Comparison of ENCODE assay signal across 29 mouse cellular contexts in the genomic region with DNA sequence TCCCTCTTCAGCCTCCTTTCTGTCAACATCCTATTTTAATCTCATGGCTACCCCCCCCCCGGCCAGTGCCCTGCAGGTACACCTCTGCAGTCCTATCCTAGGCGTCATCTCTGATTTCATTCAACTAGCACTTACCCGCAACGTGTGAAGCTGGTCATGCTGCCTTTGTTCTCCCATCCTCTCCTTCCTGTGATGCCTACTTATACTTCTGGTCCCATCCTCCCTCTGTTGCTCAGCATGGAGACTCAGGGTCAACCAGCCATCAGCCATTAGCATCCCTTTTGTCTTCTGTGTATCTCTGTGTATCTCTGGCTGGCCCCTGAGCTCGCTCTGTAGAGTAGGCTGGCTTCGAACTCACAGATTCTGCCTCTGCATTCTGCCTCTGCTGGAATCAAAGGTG. TPM values are rescaled to one million over a fixed set of nuclear protein-coding genes. Genes with fewer than 3 reads are reported as not detected.
DNase-seq lines count a peak whose midpoint lies in the region; ATAC-seq and TF ChIP-seq lines count a peak whose summit lies in the region.
"Had no signal": no experiment of that assay in that cellular context is flagged by ENCODE, and none has a peak within 500 bp of the region (broad histone marks: within the 10 kb centered on the region; RNA-seq: fewer than 3 reads in every experiment).

No protein-coding gene starts in this region.

- no peak overlapping the region for H3K4me3 ChIP-seq in forebrain, embryonic 10.5 days
- H3K4me3 ChIP-seq in forebrain, embryonic 13.5 days: no peak overlapping the region
- no peak overlapping the region for H3K4me3 ChIP-seq in lung, embryonic 15.5 days
- H3K4me3 ChIP-seq in lung, postnatal 0 days (ENCODE audit: low read depth, low read length): no peak overlapping the region
- no peak overlapping the region for H3K4me3 ChIP-seq in limb, embryonic 10.5 days
- H3K4me3 ChIP-seq: erythroblast, embryonic 14.5 days; heart, embryonic 10.5 days; heart, embryonic 15.5 days; hindbrain, embryonic 15.5 days; intestine, embryonic 15.5 days; liver, embryonic 12.5 days; neural tube, embryonic 12.5 days; stomach, embryonic 15.5 days had no signal

- no peaks in the 10 kb centered on the region for H3K27me3 ChIP-seq in forebrain, embryonic 10.5 days (ENCODE audit: poor library complexity, severe bottlenecking)
- H3K27me3 ChIP-seq in forebrain, embryonic 13.5 days: no peaks in the 10 kb centered on the region
- H3K27me3 ChIP-seq in lung, embryonic 15.5 days: no peaks in the 10 kb centered on the region
- H3K27me3 ChIP-seq in lung, postnatal 0 days (replicated peaks; ENCODE audit: insufficient read depth, low read length): no peaks in the 10 kb centered on the region
- H3K27me3 ChIP-seq in limb, embryonic 10.5 days (ENCODE audit: low read depth, poor library complexity, severe bottlenecking): no peaks in the 10 kb centered on the region
- H3K27me3 ChIP-seq: heart, embryonic 15.5 days; hindbrain, embryonic 15.5 days; intestine, embryonic 15.5 days; liver, embryonic 12.5 days; neural tube, embryonic 12.5 days; stomach, embryonic 15.5 days had no signal

- H3K9ac ChIP-seq in forebrain, embryonic 13.5 days: no peak overlapping the region
- H3K9ac ChIP-seq in lung, embryonic 15.5 days: no peak overlapping the region
- no peak overlapping the region for H3K9ac ChIP-seq in lung, postnatal 0 days (replicated peaks; ENCODE audit: low read depth)
- H3K9ac ChIP-seq: heart, embryonic 15.5 days; hindbrain, embryonic 15.5 days; intestine, embryonic 15.5 days; liver, embryonic 12.5 days; liver, postnatal 0 days; neural tube, embryonic 12.5 days; stomach, embryonic 15.5 days had no signal

- peaks cover 58% of the 10 kb centered on the region for H3K4me1 ChIP-seq in forebrain, embryonic 10.5 days
- peaks cover 55% of the 10 kb centered on the region for H3K4me1 ChIP-seq in forebrain, embryonic 13.5 days
- peaks cover 79% of the 10 kb centered on the region for H3K4me1 ChIP-seq in lung, embryonic 15.5 days
- H3K4me1 ChIP-seq in lung, postnatal 0 days (ENCODE audit: insufficient read depth, low read depth, low read length): peaks cover 31% of the 10 kb centered on the region
- H3K4me1 ChIP-seq in limb, embryonic 10.5 days: peaks cover 36% of the 10 kb centered on the region

- H3K9me3 ChIP-seq in forebrain, embryonic 10.5 days: no peaks in the 10 kb centered on the region
- no peaks in the 10 kb centered on the region for H3K9me3 ChIP-seq in forebrain, embryonic 13.5 days (replicated peaks)
- H3K9me3 ChIP-seq in lung, embryonic 15.5 days: no peaks in the 10 kb centered on the region
- H3K9me3 ChIP-seq in lung, postnatal 0 days (ENCODE audit: low read length): no peaks in the 10 kb centered on the region
- H3K9me3 ChIP-seq in limb, embryonic 10.5 days (replicated peaks): no peaks in the 10 kb centered on the region
- H3K9me3 ChIP-seq: heart, embryonic 10.5 days; heart, embryonic 15.5 days; hindbrain, embryonic 15.5 days; intestine, embryonic 15.5 days; liver, embryonic 12.5 days; neural tube, embryonic 12.5 days; stomach, embryonic 15.5 days had no signal

- peak overlapping the region; percentile 3; the same call in 1 of the 2 replicates for H3K27ac ChIP-seq in forebrain, embryonic 10.5 days
- no peak overlapping the region for H3K27ac ChIP-seq in forebrain, embryonic 13.5 days
- H3K27ac ChIP-seq in lung, embryonic 15.5 days: 0 out of 2 replicates have a peak overlapping the region, but pooled peaks have one; percentile 8
- no peak overlapping the region for H3K27ac ChIP-seq in lung, postnatal 0 days (ENCODE audit: low read length)
- H3K27ac ChIP-seq in limb, embryonic 10.5 days: no peak overlapping the region
- H3K27ac ChIP-seq: heart, embryonic 10.5 days; heart, embryonic 15.5 days; hindbrain, embryonic 15.5 days; intestine, embryonic 15.5 days; liver, embryonic 12.5 days; macrophage; neural tube, embryonic 12.5 days; stomach, embryonic 15.5 days had no signal

- DNase-seq in forebrain, embryonic 10.5 days (ENCODE audit: extremely low spot score, low spot score): no peak
- no peak for DNase-seq in lung, postnatal 0 days (ENCODE audit: low spot score)
- DNase-seq in R1 (ENCODE audit: low read depth, low spot score): peak; percentile 34
- DNase-seq in limb, embryonic 10.5 days (ENCODE audit: low spot score): no peak
- DNase-seq in left cerebral cortex, postnatal 10 days (ENCODE audit: extremely low spot score in 1 of 2, low spot score in 2 of 2): no peak
- DNase-seq: adrenal gland, postnatal 14 days; cerebellum, adult 18-20 months; cerebellum, postnatal 10 days; gastrocnemius, postnatal 25 days; heart, adult 11 months; heart, postnatal 4 days; kidney, adult 9 months; liver, postnatal 0 days; lung, postnatal 10 days; right cerebral cortex, postnatal 25 days had no signal

- intact Hi-C loops in left cerebral cortex, postnatal 10 days (cut with DNase I): no loop called here

- no peak overlapping the region for H3K4me2 ChIP-seq in forebrain, embryonic 13.5 days
- H3K4me2 ChIP-seq in lung, embryonic 15.5 days: no peak overlapping the region
- H3K4me2 ChIP-seq in lung, postnatal 0 days (replicated peaks; ENCODE audit: low read depth, low read length): no peak overlapping the region
- H3K4me2 ChIP-seq: heart, embryonic 15.5 days; hindbrain, embryonic 15.5 days; intestine, embryonic 15.5 days; liver, embryonic 12.5 days; neural tube, embryonic 12.5 days; stomach, embryonic 15.5 days had no signal

- TF ChIP-seq CTCF in lung, postnatal 0 days (IDR thresholded peaks at IDR 0.05): no peak

- TF ChIP-seq EP300 in lung, postnatal 0 days (IDR thresholded peaks at IDR 0.05): no peak

- H3K36me3 ChIP-seq in forebrain, embryonic 10.5 days (replicated peaks): no peaks in the 10 kb centered on the region
- H3K36me3 ChIP-seq in forebrain, embryonic 13.5 days (ENCODE audit: poor library complexity, severe bottlenecking): no peaks in the 10 kb centered on the region
- H3K36me3 ChIP-seq in lung, embryonic 15.5 days: no peaks in the 10 kb centered on the region
- H3K36me3 ChIP-seq in lung, postnatal 0 days (ENCODE audit: insufficient read depth, low read length): no peaks in the 10 kb centered on the region
- H3K36me3 ChIP-seq in limb, embryonic 10.5 days: no peaks in the 10 kb centered on the region
- H3K36me3 ChIP-seq: heart, embryonic 10.5 days; heart, embryonic 15.5 days; hindbrain, embryonic 15.5 days; intestine, embryonic 15.5 days; liver, embryonic 12.5 days; neural tube, embryonic 12.5 days; stomach, embryonic 15.5 days had no signal

- WGBS in forebrain, embryonic 10.5 days: 74% methylated on average over 4 of the region's 6 CpGs
- WGBS in forebrain, embryonic 13.5 days: 61% methylated on average over 3 of the region's 6 CpGs
- 83% methylated on average over 2 of the region's 6 CpGs for WGBS in lung, embryonic 15.5 days
- WGBS in lung, postnatal 0 days: 84% methylated on average over 2 of the region's 6 CpGs
- WGBS in limb, embryonic 10.5 days: 73% methylated on average over 5 of the region's 6 CpGs

- ATAC-seq in forebrain, embryonic 13.5 days: no peak
- no peak for ATAC-seq in lung, embryonic 15.5 days (ENCODE audit: borderline replicate concordance, extremely low read depth, low FRiP score, low TSS enrichment)
- ATAC-seq in lung, postnatal 0 days: no peak
- peak; percentile 38 for ATAC-seq in inflammation-experienced regulatory T-cells, adult 6 months
- ATAC-seq: forebrain, embryonic 14.5 days; intestine, embryonic 15.5 days; liver, embryonic 12.5 days; liver, postnatal 0 days; midbrain, embryonic 16.5 days had no signal

RNA-seq across cellular contexts. Expression of a gene that starts 47.3 kb away (rescaled TPM):
- polyA plus RNA-seq in forebrain, embryonic 10.5 days (2016; fragmentation: Nextera tagmentation; extraction: Ambion mirVana): 18.1 and 18.2 TPM in 2 replicates
- 31.4 and 34.5 TPM in 2 replicates for polyA plus RNA-seq in forebrain, embryonic 13.5 days (2015; fragmentation: Nextera tagmentation; extraction: Ambion mirVana)
- polyA plus RNA-seq in lung, embryonic 15.5 days (2015; fragmentation: Nextera tagmentation; extraction: Ambion mirVana): 15.8 and 16.8 TPM in 2 replicates
- polyA plus RNA-seq in lung, postnatal 0 days (2015; fragmentation: Nextera tagmentation; extraction: Ambion mirVana): 11.2 and 11.5 TPM in 2 replicates
- 1 to 10 TPM; 6.4 to 9.2 (median 6.4) TPM for polyA plus RNA-seq in inflammation-experienced regulatory T-cells, adult 6 months (2017; shearing (Covaris generic))
- 7.7 and 7.8 TPM in 2 replicates for polyA plus RNA-seq in limb, embryonic 10.5 days (2016; fragmentation: Nextera tagmentation; extraction: Ambion mirVana)
- 10 to 100 TPM; 42.1 to 42.2 TPM for total RNA-seq in left cerebral cortex, postnatal 10 days (2021)

Comparison
In these comparisons a context has a peak if more than half of its experiments do, and no peak if none do; other contexts are left out.
1. H3K27ac ChIP-seq: peak in forebrain, embryonic 10.5 days (single experiment) and lung, embryonic 15.5 days (single experiment); none in forebrain, embryonic 13.5 days (single experiment), lung, postnatal 0 days (single experiment) and limb, embryonic 10.5 days (single experiment).